Mouse (Mus musculus): ENCODE measurements around the gene Ptpa.

GRCm38 (mm10) chr2:30470143-30470946 is 54.5 kb downstream of the Ptpa start:
- TF ChIP-seq POLR2A (IDR thresholded peaks at IDR 0.05; ENCODE audit: low read depth, low read length): peak; percentile 69
- TF ChIP-seq CTCF (IDR thresholded peaks at IDR 0.05; ENCODE audit: borderline replicate concordance, insufficient read depth, low read length): 0 out of 2 replicates have a peak, but pooled peaks have one; percentile 7
